Mouse (Mus musculus) hindbrain, embryonic 15.5 days (tissue): ENCODE results near the gene Atp1a1. TPM values are rescaled to one million over a fixed set of nuclear protein-coding genes. Genes with fewer than 3 reads are reported as not detected.

Experiments used
- ATAC-seq: fragments of 200-750 bp; cut with Nextera tagmentation; 2 replicates; pipeline ENCODE4 v1.8.0; 2017; ENCODE audit warnings: low read depth, moderate number of reproducible peaks, moderate TSS enrichment; ENCODE audit not compliant: low FRiP score
- H3K27ac ChIP-seq: fragments of 300-500 bp; sonication (generic); replicated peaks from 2 replicates; pipeline ENCODE4 v1.5.1; 2015; ENCODE audit warnings: mild to moderate bottlenecking, inconsistent platforms
- H3K27me3 ChIP-seq: fragments of 300-500 bp; sonication (generic); 2 replicates; pipeline ENCODE4 v1.6.1; 2015; ENCODE audit warnings: control low read depth, inconsistent platforms
- H3K36me3 ChIP-seq: fragments of 300-500 bp; sonication (generic); 2 replicates; pipeline ENCODE4 v1.6.1; 2015; ENCODE audit warnings: control low read depth, inconsistent platforms
- H3K4me1 ChIP-seq: fragments of 300-500 bp; sonication (generic); replicated peaks from 2 replicates; pipeline ENCODE4 v1.6.1; 2015; ENCODE audit warnings: control low read depth, inconsistent platforms
- H3K4me2 ChIP-seq: fragments of 300-500 bp; sonication (generic); 2 replicates; pipeline ENCODE4 v1.6.1; 2015; ENCODE audit warnings: moderate library complexity, mild to moderate bottlenecking, inconsistent platforms
- H3K4me3 ChIP-seq: fragments of 300-500 bp; sonication (generic); 2 replicates; pipeline ENCODE4 v1.5.1; 2015; ENCODE audit warnings: mild to moderate bottlenecking, inconsistent platforms
- H3K9ac ChIP-seq: fragments of 300-500 bp; sonication (generic); 2 replicates; pipeline ENCODE4 v1.6.1; 2015; ENCODE audit warnings: inconsistent platforms
- H3K9me3 ChIP-seq: fragments of 300-500 bp; sonication (generic); 2 replicates; pipeline ENCODE4 v1.6.1; 2016; ENCODE audit warnings: control low read depth, inconsistent platforms
- WGBS: fragments of 180-500 bp; shearing (Covaris S2); methylation state at CpG from one replicate; pipeline ENCODE4 v1.1.7; 2015; 5-methylcytosine and 5-hydroxymethylcytosine counted together
- polyA plus RNA-seq: library from polyadenylated mRNA; unstranded; fragments of >200 nt; fragmentation: Nextera tagmentation; extraction: Ambion mirVana; gene quantifications from 2 replicates; pipeline ENCODE4 v1.2.1, GENCODE M21; 2015

Atp1a1 gene
- polyA plus RNA-seq, 1 experiment from 2014 or later: 69.3 TPM

GRCm38 (mm10) chr3:101530928-101531327 lies 73.6 kb downstream of the Atp1a1 start:
- no peak for ATAC-seq
- no peaks in the 10 kb centered on the region for H3K27me3 ChIP-seq
- H3K4me2 ChIP-seq: no peak overlapping the region
- peaks cover 14% of the 10 kb centered on the region for H3K4me1 ChIP-seq
- no peak overlapping the region for H3K4me3 ChIP-seq
- 64% methylated on average over 10 of the region's 10 CpGs for WGBS
- H3K9ac ChIP-seq: no peak overlapping the region
- no peaks in the 10 kb centered on the region for H3K9me3 ChIP-seq
- no peaks in the 10 kb centered on the region for H3K36me3 ChIP-seq
- no peak overlapping the region for H3K27ac ChIP-seq

- Histone ChIP-seq H3K4me2 (no peak overlapping the region), H3K4me3 (no peak overlapping the region), H3K36me3 (no peaks in the 10 kb centered on the region), H3K4me1 (peaks cover 14% of the 10 kb centered on the region), H3K9ac (no peak overlapping the region), H3K9me3 (no peaks in the 10 kb centered on the region), H3K27ac (no peak overlapping the region), H3K27me3 (no peaks in the 10 kb centered on the region)
- WGBS: 20% methylated on average over 8 of the region's 8 CpGs
- no peak for ATAC-seq
Measured at GRCm38 (mm10) chr3:101528900-101529594, 75.4 kb downstream of the Atp1a1 start.

- no peak overlapping the region for H3K9ac ChIP-seq
- no peaks in the 10 kb centered on the region for H3K9me3 ChIP-seq
- H3K4me3 ChIP-seq: no peak overlapping the region
- no peak overlapping the region for H3K4me2 ChIP-seq
- H3K27ac ChIP-seq: no peak overlapping the region
- H3K27me3 ChIP-seq: no peaks in the 10 kb centered on the region
- ATAC-seq: 0 out of 2 replicates have a peak, but pooled peaks have one; percentile 27
- no peaks in the 10 kb centered on the region for H3K36me3 ChIP-seq
- H3K4me1 ChIP-seq: peaks cover 15% of the 10 kb centered on the region
- 21% methylated on average over 8 of the region's 8 CpGs for WGBS
Measured at GRCm38 (mm10) chr3:101528157-101528899, 76.2 kb downstream of the Atp1a1 start.

DNA sequence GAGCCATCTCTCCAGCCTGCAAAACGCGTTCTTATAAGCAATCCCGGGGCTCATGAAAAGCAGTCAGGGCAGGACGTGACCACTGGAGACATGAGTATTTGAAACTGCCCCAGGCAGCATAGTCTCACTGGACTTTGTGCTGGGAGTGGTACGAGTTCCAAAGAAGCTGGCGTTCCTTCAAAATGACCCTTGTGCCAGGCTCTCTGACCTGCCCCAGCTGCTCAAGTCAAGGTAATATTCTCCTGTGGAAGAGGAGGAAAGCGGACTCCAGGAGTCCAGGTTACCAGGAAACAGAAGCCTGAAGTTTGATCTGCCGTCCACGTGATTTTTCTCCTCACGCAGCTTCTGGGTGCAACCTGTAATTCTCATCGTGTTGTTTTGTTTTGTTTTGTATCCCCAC lies 77.9 kb downstream of the Atp1a1 start:
- Histone ChIP-seq H3K4me3 (no peak overlapping the region), H3K4me2 (no peak overlapping the region), H3K4me1 (peaks cover 28% of the 10 kb centered on the region), H3K27ac (no peak overlapping the region), H3K36me3 (no peaks in the 10 kb centered on the region), H3K9me3 (no peaks in the 10 kb centered on the region), H3K9ac (no peak overlapping the region), H3K27me3 (no peaks in the 10 kb centered on the region)
- ATAC-seq: no peak
- WGBS: 82% methylated on average over 11 of the region's 11 CpGs

Other genes starting within 250 kb of the Atp1a1 start
- gene Igsf3, start 227.6 kb downstream of the Atp1a1 start, polyA plus RNA-seq: 80.2 and 90.6 TPM in 2 replicates
- gene Mab21l3, start 244.3 kb upstream of the Atp1a1 start, polyA plus RNA-seq: 0.13 and 0.47 TPM in 2 replicates